Mouse (Mus musculus) liver (tissue): ENCODE data around the gene Gabra5.

ENCODE experiments used
- DNase-seq: peaks from one replicate; pipeline ENCODE4 v3.0.0-alpha.2; 2020; ENCODE audit warnings: mixed read lengths

Gene Gabra5

DNA sequence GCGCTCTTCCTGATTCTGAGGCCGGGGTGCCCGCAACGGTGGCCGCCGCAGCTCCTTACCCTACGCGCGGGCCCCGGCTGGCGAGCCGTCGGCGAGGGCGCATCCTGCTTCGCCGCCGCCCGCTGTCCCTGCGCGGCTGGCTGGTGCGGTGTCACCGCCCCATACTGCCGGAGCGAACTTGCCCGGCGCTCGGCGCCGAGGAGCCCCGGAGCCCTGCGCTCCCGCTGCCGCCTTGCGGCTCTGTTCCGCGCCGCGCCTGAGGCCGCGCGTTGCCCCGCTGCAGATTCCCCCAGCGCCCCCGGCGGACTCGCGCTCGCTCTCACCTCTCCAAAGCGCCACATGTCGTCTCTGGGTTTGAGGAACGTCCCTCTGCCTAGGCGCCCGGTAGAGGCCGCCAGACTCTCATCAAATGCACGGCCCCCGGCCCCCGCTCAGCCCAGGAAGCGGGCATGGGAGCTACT is at the start of gene Gabra5:
TSS of gene Gabra5 (minus strand) at position 379 of the 461 bp plus-strand sequence.
- peak; percentile 15 for DNase-seq

DNA sequence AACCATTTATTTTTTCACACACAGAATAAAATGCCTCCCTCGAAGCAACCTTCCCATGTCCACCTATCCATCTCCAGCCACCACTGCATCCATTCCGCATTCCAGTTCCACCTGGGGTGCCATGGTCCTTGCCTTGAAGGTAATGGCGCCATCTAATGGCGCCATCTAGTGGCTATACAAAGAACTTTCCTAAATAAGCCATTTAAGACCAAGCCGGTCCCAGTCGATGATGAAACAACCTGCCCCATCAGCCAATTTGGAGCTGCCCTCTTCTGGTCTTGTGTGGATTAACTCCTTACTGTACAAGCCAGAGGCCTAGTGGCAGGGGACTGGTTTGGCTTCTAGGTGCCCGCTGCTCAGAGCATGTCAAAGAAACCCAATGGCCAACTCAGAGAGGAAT is 28.7 kb upstream of the Gabra5 start:
- peak; percentile 3 for DNase-seq

DNA sequence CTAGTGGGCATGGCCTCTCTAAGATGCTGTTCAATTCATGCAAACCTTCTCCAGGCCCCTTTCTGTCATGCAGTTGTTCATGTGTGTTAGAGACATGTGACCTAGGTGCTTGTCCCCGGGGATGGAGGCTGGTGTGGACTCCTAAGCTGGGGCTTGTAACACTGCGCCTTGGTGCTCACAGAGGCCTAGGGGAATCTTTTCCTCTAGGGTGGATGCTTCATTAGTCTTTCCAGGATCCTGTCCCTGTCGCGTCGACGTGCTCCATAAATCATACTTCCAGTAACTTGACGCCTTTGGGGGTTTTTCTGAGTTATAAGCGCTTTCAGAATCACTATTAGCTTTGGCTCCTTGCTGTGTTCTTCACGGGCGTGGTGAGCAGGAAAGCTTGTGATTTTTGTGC is 22.8 kb upstream of the Gabra5 start:
- DNase-seq = no peak

DNA sequence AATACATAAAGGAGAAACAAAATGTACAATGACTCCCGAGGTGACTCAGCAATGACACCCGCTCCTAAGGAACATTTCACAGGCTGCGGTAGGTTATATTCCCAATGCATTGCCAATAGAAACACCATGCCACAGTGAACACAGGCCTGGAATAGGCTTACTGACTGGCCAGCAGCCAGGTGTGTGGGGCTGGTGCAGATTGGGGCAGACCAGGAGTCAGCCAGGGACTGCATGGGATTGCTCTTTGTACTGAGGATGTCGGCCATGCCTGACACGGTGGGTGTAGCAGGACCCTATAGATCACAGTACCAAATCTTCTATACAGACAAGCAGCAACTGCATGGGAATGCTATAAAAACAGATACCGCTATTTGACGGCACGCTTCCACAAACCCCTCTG is 20.1 kb upstream of the Gabra5 start:
- no peak for DNase-seq

DNA sequence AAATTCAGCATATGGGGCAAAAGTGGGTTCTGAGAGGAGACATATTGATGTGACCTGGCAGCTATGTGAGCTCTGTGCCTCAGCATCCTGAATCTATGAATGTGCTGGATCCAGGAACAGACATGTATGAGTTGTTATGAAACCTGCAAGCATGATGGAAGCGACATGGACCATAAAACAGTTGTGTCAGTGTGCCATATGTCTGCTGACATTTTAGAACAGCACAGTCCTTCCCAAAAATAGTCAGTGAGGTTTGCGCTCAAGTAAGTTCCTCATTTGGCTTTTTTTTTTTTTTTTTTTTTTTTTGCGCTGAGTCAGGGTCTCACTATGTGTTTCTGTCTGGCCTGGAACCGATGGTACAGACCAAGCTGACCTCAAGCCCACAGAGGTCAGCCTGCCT is 19.6 kb upstream of the Gabra5 start:
- no peak for DNase-seq

DNA sequence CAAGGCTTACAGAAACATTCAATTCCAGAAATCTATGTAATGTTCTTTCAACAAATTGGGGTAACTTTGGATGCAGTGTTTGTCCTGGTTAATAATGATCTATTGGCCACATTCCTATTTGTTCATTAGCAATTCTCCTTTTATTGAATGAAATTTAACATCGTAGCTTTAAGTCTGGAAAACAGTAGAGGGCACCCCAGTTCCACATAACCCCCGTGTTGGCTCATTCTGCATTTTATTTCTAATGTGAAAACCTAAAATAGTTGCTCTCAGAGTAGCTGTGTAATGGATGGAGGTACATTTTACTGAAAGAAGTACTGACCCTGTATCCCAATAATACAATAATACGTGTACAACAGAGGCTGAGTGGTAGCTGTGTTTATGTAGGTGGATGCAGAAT is 3.1 kb upstream of the Gabra5 start:
- DNase-seq = no peak

DNA sequence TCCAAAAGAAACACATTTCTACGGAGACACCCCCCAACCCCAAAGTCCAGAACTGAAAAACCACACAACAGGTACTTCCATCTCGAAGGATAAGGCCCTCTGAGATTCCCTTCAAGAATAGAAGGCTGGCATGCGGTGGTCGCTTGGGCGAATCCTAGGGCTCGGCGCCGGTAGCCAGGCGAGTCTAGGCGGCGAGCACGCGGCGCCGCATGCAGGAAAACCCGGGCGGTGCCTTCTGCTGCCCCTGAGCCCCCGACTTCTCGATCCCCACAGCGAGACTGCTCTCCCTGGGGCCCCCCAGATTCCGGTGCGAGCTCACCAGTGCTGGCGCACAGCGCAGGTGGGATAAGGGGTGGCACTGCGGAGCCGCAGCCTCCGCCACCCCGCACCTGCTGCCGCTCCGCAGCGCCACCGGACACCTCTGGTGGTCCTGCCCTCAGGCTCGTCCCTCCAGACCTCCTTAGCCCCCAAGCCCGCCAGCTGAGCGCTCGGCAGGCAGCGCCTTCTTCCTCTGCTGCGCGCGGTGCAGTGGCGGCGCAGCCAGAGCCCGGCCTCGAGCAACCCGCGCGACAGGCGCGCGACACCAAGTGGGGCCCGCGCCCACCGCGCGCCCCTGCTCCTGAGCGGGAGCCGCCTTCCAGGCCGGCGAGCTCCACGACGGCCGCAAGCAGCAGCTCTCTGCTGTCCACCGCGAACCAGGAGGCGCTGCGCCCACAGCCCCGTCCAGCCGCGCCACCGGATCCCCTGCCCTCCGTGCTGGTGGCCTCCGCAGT is 813 bp downstream of the Gabra5 start:
- DNase-seq = no peak

DNA sequence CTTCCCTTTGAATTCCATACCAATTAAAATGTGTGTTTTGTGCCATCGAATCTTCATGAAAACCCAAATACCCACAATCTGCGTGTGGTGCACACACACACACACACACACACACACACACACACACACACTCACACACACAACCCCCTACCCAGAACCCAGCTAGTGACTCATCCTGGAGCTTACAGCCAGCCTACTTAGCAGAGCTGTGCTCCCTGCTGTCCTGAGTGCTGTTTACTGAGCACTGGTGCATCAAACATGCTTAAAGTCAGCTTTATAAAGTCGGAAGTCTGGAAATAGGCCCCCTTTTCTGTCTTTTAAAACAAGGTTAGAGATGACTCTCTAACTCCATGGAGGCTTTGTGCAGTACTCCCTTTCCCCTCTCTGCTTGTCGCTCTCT is 7.0 kb downstream of the Gabra5 start:
- no peak for DNase-seq

DNA sequence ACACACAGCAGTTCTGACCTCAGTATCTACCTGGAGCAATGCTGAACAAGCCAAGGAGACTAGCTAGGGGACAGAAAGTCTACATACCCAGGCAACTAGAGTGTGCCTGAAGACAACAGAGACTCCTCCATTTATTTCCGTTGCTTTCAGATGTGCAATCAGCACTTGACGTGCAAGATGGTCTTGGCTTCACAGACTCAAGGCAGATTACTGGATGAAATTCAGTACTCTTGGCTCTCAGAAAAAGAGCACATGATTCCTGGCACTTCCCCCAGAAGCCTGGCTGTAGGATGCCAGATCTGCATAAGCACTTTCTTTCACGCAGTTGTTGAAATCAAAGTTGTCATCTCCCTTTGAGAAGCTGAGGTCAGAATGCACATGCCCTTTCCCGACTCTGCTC is 18.1 kb downstream of the Gabra5 start:
- no peak for DNase-seq

DNA sequence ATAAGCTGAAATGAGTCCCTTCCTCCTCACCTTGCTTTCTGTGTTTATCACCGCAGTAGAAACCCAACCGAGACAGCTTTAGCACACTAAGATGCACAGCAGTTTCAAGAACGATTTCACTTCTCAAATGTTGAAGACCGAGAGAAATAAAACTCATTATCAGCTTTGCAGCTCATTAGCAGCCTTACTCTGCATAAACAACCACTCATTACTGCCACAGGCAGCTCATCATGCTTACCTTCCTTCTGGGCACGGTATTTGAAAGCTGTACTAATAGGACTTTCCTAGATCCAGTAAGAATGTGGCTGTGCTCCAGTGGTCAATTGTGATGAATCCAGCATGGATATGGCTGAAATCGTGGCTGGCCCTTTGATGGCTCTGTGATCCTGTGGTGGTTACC is 23.0 kb downstream of the Gabra5 start:
- no peak for DNase-seq

DNA sequence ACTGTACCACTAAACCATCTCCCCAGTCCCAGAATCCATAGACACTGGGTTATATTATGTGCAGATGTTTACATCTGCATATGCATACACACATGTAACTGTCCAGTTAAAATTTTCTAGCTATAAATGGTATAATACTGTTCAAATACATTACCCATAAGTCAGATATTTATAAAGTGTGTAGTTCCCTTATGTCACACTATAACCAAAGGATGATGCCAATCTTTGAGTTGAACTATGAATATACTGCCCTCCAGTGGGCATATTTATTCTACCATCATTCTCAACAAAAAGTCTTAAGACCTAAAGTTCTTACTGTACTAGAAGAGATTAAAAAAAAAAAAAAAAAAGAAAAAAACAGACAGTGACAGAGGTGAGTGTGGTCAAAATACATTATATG is 27.0 kb downstream of the Gabra5 start:
- DNase-seq = no peak

DNA sequence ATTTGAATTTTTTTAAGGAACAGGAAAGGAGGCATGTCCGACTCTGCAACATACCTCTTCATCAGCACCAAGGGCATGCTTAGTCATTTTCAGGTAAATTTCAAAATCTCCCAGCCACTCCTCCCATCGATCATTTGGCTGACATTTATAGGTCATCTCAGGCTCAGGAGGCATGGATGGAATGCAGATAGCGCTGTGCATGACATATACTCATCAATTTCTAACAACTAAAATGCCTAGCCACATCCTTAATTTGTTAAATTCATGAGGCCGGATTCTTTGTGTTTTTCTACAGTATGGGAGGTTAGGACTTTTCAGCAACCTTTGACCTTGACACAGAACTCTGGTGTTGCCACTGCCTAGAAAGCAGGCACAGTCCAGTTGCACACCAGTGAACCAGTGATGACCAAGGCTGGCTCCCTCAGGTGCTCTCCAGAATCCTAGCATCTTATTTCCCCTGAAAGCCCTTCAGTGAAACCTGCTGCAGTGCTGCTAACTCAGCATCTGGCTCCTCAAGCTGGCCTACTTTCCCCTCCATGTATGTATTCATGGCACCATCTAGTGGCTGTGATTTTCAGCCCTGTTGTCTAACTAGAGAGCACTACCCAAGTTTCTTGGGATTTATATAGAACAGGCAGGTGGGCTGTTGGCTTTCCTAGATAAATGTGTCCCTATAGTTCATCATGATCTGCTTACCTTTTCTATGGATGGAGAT is 35.9 kb downstream of the Gabra5 start:
- DNase-seq = no peak

DNA sequence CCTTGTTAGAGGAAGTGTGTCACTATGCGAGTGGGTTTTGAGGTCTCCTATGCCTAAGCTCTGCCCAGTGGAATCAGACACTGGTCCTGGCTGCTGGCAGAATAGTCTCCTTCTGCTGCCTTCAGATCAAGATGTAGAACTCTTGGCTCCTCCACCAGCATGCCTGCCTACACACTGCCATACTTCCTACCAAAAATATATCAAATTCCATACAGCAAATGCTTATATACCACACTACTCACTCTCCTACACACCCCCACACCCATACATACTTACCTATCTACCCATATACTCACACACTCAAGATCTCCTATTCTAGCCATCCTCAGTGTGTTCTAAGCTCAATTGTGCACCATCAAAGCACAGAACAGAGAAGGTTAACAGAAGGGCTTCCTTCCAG is 38.5 kb downstream of the Gabra5 start:
- DNase-seq = no peak

DNA sequence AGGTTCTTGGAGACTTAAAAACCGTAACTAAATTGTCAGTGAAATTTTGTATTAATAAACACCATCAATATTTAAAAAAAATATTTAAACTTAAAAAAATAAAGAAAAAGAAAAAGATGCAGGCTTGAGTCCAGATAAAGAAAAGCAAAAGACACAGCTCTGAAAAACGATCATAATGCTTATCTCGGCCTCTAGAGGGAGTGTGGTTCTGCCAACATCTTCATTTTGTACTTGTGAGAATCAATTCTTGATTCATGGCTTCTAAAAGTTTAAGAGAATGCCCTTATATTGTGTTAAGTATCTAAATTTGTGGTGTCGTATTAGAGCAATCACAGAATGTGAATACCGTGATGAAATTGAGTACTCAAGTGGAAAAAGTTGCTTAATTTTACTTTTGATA is 49.5 kb downstream of the Gabra5 start:
- no peak for DNase-seq

DNA sequence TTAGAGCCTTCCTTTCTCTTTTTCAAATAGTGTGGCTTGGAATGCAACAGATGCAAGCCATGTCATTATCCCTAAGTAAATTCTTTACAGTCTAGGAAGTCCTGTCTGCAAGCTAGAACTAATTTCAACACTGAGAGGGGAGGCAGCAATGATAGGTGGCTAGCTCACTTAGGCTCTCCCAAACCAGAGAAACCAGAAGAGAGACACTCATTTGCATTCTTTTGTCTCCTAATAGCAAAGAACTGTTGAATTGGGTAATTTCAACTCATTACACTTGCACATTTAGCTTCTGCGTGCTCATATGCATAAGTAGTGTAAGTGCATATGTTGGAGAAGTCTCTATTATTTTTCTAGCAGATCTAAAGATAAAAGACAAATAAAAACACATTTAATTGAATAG is 61.6 kb downstream of the Gabra5 start:
- DNase-seq = no peak

DNA sequence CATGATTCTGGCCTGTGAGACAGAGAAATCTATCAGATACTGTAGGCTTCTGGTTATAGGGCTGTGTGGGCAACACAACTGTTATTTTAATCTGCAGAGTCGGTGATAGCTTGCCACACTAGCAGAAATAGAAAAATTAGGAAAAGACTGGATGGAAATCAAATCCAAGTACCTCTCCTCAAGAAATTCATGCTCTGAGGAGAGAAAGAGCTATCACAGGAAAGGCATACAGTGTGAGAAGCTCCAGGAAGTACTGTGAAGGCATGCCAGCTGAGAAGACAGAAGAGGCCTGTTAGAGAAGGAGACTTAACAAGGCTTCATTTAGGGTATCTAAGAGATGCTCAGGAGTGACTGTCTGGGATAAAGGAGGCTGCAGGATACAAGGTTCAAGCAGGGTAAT is 87.2 kb downstream of the Gabra5 start:
- no peak for DNase-seq

DNA sequence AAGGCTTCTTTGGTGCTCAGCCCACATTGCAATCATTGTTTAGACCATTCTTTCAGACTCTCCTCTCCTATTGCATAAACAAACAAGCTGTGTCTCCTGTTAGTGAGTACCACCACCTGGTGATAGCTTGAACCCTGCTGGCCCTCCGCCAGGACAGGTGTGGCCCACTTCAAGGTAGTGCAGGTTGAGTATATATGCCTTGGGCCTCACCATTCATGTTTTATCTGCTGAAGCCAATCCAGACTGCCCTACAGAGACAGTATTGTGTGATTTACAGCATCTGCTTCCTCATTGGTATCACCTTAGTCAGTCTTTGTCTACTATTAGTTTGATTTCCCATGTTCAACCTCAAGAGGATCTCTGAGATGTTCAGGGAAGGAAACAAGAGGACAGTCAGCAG is 88.8 kb downstream of the Gabra5 start:
- no peak for DNase-seq

DNA sequence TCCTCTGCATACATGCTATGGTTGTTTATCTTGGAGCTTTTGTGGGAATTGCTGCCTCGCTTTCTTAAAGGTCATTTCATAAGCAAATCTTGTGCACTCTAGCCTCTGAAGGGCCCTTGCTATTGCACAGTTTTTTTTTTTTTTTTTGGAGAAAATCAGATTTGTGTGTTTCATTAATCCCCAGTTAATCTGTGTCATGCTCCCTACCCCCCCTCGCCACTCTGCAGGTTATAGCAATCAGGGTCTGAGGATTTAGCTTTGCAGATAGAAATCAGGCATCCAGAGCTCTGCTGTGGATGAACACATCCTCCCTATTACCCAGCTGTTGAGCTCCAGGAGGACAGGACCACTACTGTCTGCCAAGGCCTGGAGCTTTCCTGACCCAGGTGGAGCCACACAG is 90.5 kb downstream of the Gabra5 start, which contains the start of gene Gabrb3:
TSS of gene Gabrb3 (plus strand) at position 301 of the 400 bp plus-strand sequence.
- no peak for DNase-seq

DNA sequence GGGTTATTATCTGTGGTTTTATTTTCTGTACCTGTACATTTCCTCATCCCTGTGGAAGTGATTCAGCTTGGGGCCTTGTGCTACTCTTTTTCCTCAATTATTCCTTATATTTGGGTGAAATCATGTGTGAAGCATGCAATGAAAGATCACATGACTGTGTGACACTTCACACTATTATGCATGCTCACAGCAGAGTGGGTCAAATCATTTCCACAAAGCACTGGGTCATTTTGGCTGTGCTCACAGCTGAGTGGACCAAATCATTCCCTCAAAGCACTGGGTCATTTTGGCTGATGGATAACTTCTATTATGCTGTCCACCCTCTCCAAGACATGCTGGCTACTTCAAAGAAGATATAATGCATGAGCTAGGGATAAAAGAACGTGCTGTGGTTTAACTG is 97.0 kb downstream of the Gabra5 start:
- DNase-seq = no peak

DNA sequence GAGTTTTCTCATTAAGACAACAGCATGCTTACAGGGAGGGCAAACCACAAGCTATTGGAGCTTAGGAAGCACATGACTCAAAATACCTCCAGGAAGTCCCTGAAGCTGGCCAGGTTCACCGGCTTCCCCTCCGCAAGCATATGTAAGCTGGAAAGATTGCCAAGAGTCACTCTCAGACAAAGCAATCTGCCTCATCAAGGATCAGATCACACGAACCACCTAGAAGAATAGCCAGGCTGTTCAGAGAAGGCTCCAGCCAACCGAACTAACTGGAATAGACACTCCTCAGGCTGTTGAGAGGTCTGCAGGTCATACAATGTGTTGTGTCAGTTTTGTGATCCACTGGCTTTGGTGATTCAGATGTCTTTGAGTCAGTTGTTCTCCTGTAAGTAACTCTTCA is 98.7 kb downstream of the Gabra5 start:
- DNase-seq = no peak

DNA sequence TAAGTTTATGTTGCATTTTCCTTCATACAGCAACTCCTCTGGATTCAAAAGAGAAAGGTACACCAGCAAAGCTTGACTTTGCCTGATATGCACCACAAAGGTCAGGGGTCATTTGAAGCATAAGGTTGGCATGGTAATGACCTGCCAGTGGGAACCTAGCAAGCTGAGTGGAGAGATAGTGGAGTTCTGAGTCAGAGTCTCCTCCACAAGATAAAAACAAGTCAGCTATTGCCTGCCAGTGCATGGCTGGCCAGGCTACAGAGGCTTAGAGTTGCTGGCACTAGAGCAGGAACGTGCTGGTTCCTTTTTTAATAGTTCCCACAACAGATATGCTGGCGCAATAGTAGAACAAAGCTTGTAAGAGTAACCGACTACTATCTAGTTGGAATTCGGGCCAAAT is 116.3 kb downstream of the Gabra5 start:
- DNase-seq = no peak

DNA sequence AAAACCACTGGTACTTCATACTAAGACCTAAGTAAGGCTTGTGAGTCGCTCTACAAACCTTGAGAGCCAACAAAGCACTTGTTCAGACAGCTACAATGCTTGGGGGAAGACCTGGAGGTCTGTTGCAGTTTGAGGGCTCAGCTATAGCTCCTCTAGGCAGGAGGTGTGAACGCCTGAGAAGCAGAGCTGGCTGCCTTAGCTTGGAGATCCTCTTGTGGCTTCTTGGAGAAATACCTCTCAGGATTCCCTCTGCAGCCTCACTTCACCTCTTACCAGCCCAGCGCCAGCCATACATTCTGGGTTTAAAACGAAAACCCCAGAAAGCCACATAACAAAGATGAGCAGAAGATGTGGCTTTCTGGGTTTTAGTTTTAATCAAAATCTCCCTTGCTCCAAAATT is 119.8 kb downstream of the Gabra5 start:
- no peak for DNase-seq

DNA sequence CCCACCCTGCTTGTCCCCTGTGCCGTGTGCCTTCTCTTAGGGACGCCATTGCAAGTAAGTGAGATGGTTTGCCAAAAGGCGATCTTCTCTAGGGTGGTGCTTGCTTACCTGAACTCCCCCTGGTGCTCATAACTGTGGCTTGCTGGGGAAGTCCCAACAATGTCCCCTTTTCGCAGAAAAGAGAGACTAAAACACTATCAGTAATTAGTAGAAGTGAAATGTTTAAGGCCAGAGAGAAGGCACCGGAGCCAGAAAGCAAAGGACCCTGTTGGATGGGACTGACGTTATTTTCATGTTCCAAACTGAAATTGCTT is 122.6 kb downstream of the Gabra5 start:
- no peak for DNase-seq

DNA sequence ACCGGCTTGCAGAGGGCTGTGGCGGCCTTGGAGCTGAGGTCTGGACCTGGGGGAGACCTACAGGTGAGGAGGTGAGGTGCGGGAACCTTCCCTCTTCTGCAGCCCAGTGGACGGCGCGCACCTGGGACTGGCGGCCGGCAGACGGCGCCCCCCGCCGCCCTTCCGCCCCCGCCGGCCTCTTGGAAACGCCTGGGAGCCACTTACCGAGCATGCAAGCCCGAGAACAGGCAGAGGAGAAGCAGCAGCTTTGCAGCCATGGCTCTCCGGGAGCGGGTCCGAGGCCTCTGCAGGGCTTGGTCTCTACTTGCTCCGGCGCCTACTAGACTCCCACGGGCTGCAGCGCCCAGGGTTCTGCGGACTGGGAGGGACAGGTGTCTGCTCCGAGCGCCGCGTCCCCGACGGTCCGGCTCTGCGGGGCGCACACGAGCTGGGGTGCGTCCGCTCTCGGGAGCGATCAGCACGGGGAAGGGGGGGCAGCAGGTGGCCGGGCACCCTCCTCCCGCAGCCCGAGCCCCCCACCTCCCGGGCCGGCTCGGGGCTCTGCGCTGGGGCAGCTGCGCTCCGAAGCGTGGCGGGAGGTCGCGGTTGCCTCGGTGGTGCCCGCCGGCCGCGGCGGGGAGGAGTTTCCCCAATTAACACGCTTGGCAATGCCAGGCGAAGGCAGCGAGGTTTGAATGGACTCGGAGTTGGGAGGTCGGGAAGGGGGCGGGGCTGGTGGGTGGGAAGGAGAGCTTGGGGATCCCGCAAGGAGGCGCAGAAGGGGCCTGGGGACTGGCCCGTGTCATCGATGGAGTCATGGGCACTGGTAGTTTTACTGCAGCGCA is 123.1 kb downstream of the Gabra5 start, which contains the start of gene Gabrg3:
TSS of gene Gabrg3 (minus strand) at position 672 of the 824 bp plus-strand sequence.
- no peak for DNase-seq
